Mouse (Mus musculus) CH12.LX (cell line): ENCODE measurements around the gene Eif5b. TPM values are rescaled to one million over a fixed set of nuclear protein-coding genes. Genes with fewer than 3 reads are reported as not detected.
A peak's percentile ranks its signal among the peaks of the same experiment; 100 is the strongest.
"Not testable (repeated sequence)": the region's sequence is repeated elsewhere in the genome, so short reads cannot be mapped to it uniquely, and the experiment has no call there.

ENCODE experiments used
- DNase-seq: peaks from one replicate; pipeline ENCODE4 v3.0.0-alpha.2; 2013; ENCODE audit errors: extremely low read depth
- H3K27ac ChIP-seq: 2 replicates; pipeline ENCODE4 v1.5.1; 2012; ENCODE audit warnings: low read depth, mild to moderate bottlenecking, control low read depth, moderate library complexity; ENCODE audit not compliant: insufficient read depth
- H3K27me3 ChIP-seq: replicated peaks from 2 replicates; pipeline ENCODE3; 2012; ENCODE audit warnings: inconsistent platforms
- H3K36me3 ChIP-seq, 2 experiments: replicated peaks in 1 of 2; 2 replicates each; pipeline versions ENCODE3 to v1.6.1; 2012; ENCODE audit warnings: inconsistent platforms in 1 of 2, low read length in 1 of 2, mild to moderate bottlenecking in 1 of 2, mixed read lengths in 1 of 2, moderate library complexity in 1 of 2; ENCODE audit not compliant: control insufficient read depth in 1 of 2, insufficient read depth in 1 of 2
- H3K4me1 ChIP-seq, 2 experiments: 2 replicates each; pipeline ENCODE4 v1.6.1; 2012; ENCODE audit warnings: inconsistent platforms in 1 of 2, moderate library complexity in 1 of 2; ENCODE audit not compliant: insufficient read depth in 2 of 2, control insufficient read depth in 1 of 2
- H3K4me2 ChIP-seq: 2 replicates; pipeline ENCODE4 v1.6.1; 2012; ENCODE audit warnings: low read depth, mild to moderate bottlenecking, control low read depth; ENCODE audit not compliant: poor library complexity, insufficient read depth, severe bottlenecking
- H3K4me3 ChIP-seq, 3 experiments: fragments of 150-350 bp in 1 of 3; sonication (generic) in 1 of 3; replicated peaks in 1 of 3; 2 replicates each; pipeline versions ENCODE3 to v1.5.1; 2011 to 2012; ENCODE audit warnings: low read depth in 2 of 3, low read length in 2 of 3, mild to moderate bottlenecking in 2 of 3, moderate library complexity in 2 of 3, control low read depth in 1 of 3, improper control_type of control experiment in 1 of 3, inconsistent platforms in 1 of 3, mixed read lengths in 1 of 3; ENCODE audit not compliant: poor library complexity in 1 of 3
- H3K79me2 ChIP-seq: replicated peaks from 2 replicates; pipeline ENCODE4 v1.6.1; 2012; ENCODE audit warnings: mild to moderate bottlenecking, moderate library complexity; ENCODE audit not compliant: control insufficient read depth, poor library complexity, insufficient read depth, severe bottlenecking; ENCODE audit errors: extremely low read depth
- H3K9ac ChIP-seq: 2 replicates; pipeline ENCODE4 v1.6.1; 2012; ENCODE audit warnings: low read depth, mild to moderate bottlenecking, control low read depth, moderate library complexity; ENCODE audit not compliant: insufficient read depth
- H3K9me3 ChIP-seq: replicated peaks from 2 replicates; pipeline ENCODE3; 2012; ENCODE audit warnings: low read length, inconsistent platforms, mixed read lengths
- CTCF ChIP-seq, 2 experiments: IDR thresholded peaks in 1 of 2; conservative IDR thresholded peaks in 1 of 2; 2 replicates each; pipeline ENCODE4 v1.5.1; 2011 to 2012; ENCODE audit warnings: low read depth in 2 of 2, low read length in 2 of 2, improper control_type of control experiment in 1 of 2, inconsistent platforms in 1 of 2, mild to moderate bottlenecking in 1 of 2, moderate library complexity in 1 of 2
- ELF1 ChIP-seq: IDR thresholded peaks from 2 replicates; pipeline ENCODE4 v1.6.1; 2014; ENCODE audit warnings: low read depth, mild to moderate bottlenecking, inconsistent platforms, low read length, improper control_type of control experiment
- ETS1 ChIP-seq: conservative IDR thresholded peaks from 2 replicates; pipeline ENCODE4 v1.6.1; 2012; ENCODE audit warnings: low read depth, mild to moderate bottlenecking, inconsistent platforms, low read length, improper control_type of control experiment, moderate library complexity
- MXI1 ChIP-seq: IDR thresholded peaks from 2 replicates; pipeline ENCODE4 v1.6.1; 2011; ENCODE audit warnings: mild to moderate bottlenecking, low read depth, low read length, improper control_type of control experiment
- PAX5 ChIP-seq: IDR thresholded peaks from 2 replicates; pipeline ENCODE4 v1.6.1; 2012; ENCODE audit warnings: low read length, inconsistent platforms, mixed read lengths
- POLR2AphosphoS2 ChIP-seq: IDR thresholded peaks from 2 replicates; pipeline ENCODE4 v1.6.1; 2011; ENCODE audit warnings: low read depth, low read length, improper control_type of control experiment
- SMC3 ChIP-seq: IDR thresholded peaks from 2 replicates; pipeline ENCODE4 v1.6.1; 2011; ENCODE audit warnings: low read depth, low read length, improper control_type of control experiment
- ZC3H11A ChIP-seq: IDR thresholded peaks from 2 replicates; pipeline ENCODE4 v1.6.1; 2012; ENCODE audit warnings: low read depth, mild to moderate bottlenecking, inconsistent platforms, low read length, improper control_type of control experiment
- dilution Hi-C: fragments of 300-500 bp; cut with MboI; formaldehyde crosslinking; loops from 2 replicates; pipeline ENCODE4 v1.14.3; 2020; ENCODE audit warnings: low sequenced_read_pairs; ENCODE audit not compliant: extremely low pct_unique_long_range_greater_than_20kb, extremely low pct_ligation_motif_present
- in situ Hi-C: fragments of 300-500 bp; cut with MboI; formaldehyde crosslinking; loops from 3 replicates; pipeline ENCODE4 v1.14.3; 2019; ENCODE audit warnings: low sequenced_read_pairs, low pct_ligation_motif_present, low pct_unique_long_range_greater_than_20kb, mixed read lengths
- polyA plus RNA-seq: library from polyadenylated mRNA; unstranded; fragments of >175 nt; gene quantifications from 2 replicates; pipeline ENCODE4 v1.2.1, GENCODE M21; 2012; ENCODE audit warnings: low read depth; ENCODE audit not compliant: insufficient read length
- total RNA-seq, 2 experiments: library from RNA; depleted of rRNA; stranded (reverse); fragments of 300-350 nt in 1 of 2; fragments of >200 nt in 1 of 2; gene quantifications; 2 replicates each; pipeline ENCODE4 v1.2.3; 2012 to 2014

The Eif5b gene
- total and polyA plus RNA-seq, 3 experiments: 22.2 to 101 (median 29.8) TPM

DNA sequence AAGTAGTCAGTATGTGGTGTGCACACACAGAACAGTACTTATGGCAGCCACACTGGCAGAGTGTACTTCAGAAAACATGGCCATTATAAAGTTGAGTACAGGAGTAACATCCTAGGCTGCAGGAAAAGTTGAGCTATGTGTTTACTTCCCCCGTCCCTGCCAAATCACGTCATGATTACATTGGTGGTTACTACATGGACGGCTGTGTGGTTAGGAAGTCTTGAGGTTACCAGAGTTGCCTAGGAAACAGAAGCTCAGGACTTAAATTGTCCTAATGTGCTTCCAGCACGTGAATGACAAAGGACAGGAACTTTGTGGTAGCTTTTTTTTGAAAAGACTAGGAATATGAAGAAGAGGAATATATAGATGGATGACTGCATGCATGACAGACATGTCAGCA is 51.8 kb downstream of the Eif5b start:
- in situ Hi-C loops (no loop called here), dilution Hi-C loops (no loop called here)
- H3K4me2 ChIP-seq: no peak overlapping the region
- no peak overlapping the region for H3K9ac ChIP-seq
- H3K9me3 ChIP-seq: no peaks in the 10 kb centered on the region
- H3K4me3 ChIP-seq: no peak overlapping the region
- no peak overlapping the region; the same call in 1 of the 2 replicates for H3K27ac ChIP-seq
- no peaks in the 10 kb centered on the region for H3K27me3 ChIP-seq
- H3K36me3 ChIP-seq: peaks cover 80 to 97% of the 10 kb centered on the region in 2 experiments
- H3K4me1 ChIP-seq: no peaks in the 10 kb centered on the region
- DNase-seq: no peak
- H3K79me2 ChIP-seq: no peaks in the 10 kb centered on the region
- no peak for TF ChIP-seq SMC3
- TF ChIP-seq PAX5: no peak
- TF ChIP-seq ETS1: no peak
- no peak for TF ChIP-seq CTCF (conservative IDR thresholded peaks at IDR 0.05 in 1 of 2, IDR thresholded peaks at IDR 0.05 in 1 of 2; ENCODE audit: low read depth in 2 of 2, low read length in 2 of 2)

DNA sequence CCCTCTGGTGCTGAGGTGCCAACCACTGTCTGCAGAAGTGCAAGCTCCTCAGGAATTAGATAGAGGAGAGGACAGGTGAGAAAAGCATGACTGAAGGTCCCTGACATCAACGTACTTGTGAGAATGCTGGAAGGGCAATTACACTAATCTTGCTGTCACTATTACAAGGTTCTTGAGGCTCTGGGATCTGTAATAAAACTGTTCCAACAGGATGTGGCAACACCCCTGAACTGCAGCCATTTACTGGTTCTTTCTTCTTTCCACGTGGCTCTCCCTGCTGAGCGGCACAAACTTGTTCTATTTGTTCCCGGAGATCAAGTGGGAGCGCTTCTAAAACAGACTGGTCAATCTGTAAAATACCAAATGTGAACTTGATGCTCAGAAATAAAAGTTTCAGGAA is 57.4 kb downstream of the Eif5b start:
- Histone ChIP-seq H3K4me2 (no peak overlapping the region), H3K9ac (no peak overlapping the region), H3K27me3 (no peaks in the 10 kb centered on the region), H3K4me3 (no peak overlapping the region), H3K4me1 (no peaks in the 10 kb centered on the region), H3K9me3 (no peaks in the 10 kb centered on the region), H3K27ac (no peak overlapping the region), H3K36me3 (peaks cover 66 to 93% of the 10 kb centered on the region in 2 experiments), H3K79me2 (no peaks in the 10 kb centered on the region)
- in situ Hi-C loops: no loop called here
- dilution Hi-C loops: no loop called here
- no peak for DNase-seq
- peak; percentile 45; the same call in 1 of the 2 replicates for TF ChIP-seq POLR2AphosphoS2
- no peak for TF ChIP-seq ELF1
- TF ChIP-seq MXI1: no peak

DNA sequence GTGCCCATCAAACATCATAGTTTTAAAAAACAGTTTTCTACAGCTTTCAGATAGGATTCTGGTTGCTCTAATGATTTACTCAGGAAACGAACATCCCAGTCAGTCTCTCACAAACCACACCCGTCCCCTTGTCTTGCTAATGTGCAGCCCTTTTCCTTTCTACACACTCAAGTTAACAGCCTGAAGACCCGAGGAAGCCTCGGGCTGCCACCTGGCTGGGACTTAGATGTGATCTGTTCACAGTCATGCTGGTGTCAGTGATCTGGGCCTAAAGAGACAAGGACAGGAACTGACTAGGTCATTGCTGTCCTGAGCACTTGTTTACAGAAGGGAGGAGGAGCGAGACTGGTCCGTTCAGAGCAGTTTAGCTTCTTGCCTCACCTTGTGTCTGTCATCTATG is 60.6 kb downstream of the Eif5b start:
- no peak overlapping the region for H3K4me2 ChIP-seq
- H3K27ac ChIP-seq: no peak overlapping the region
- TF ChIP-seq CTCF (conservative IDR thresholded peaks at IDR 0.05 in 1 of 2, IDR thresholded peaks at IDR 0.05 in 1 of 2; ENCODE audit: low read depth in 2 of 2, low read length in 2 of 2) (no peak), ZC3H11A (no peak)
- in situ Hi-C loops: no loop called here
- H3K27me3 ChIP-seq: no peaks in the 10 kb centered on the region
- H3K9ac ChIP-seq: no peak overlapping the region
- no peaks in the 10 kb centered on the region for H3K9me3 ChIP-seq
- no peak for DNase-seq
- H3K36me3 ChIP-seq: peaks cover 54 to 74% of the 10 kb centered on the region in 2 experiments
- no peak overlapping the region for H3K4me3 ChIP-seq
- no peaks in the 10 kb centered on the region for H3K4me1 ChIP-seq
- dilution Hi-C loops: no loop called here
- no peaks in the 10 kb centered on the region for H3K79me2 ChIP-seq

DNA sequence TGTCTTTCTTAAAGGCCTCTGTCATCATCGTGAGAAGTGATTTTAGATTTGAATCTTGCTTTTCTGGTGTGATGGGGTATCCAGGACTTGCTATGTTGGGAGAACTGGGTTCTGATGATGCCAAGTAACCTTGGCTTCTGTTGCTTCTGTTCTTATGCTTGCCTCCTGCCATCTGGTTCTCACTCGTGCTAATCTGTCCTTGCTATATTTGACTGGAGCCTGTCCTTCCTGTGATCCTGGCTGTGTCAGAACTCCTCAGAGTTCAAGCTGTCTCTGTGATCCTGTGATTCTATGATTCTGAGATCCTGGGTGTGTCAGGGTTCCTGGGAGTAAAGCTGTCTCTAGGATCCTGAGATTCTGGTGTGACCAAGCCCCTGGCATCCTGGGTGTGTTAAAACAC is 64.3 kb downstream of the Eif5b start:
- in situ Hi-C loops, H3K27ac ChIP-seq, H3K27me3 ChIP-seq, H3K4me1 ChIP-seq, H3K9ac ChIP-seq, H3K4me2 ChIP-seq, DNase-seq, H3K79me2 ChIP-seq, dilution Hi-C loops, H3K9me3 ChIP-seq, H3K4me3 ChIP-seq: not testable (repeated sequence)
- H3K36me3 ChIP-seq: peaks cover 44 to 68% of the 10 kb centered on the region in 2 experiments
